Mouse (Mus musculus) megakaryocyte, embryonic 14.5 days (primary cell): Measurements from ENCODE around the gene Syt1.

Source experiments
- FLI1 ChIP-seq: IDR thresholded peaks from 2 replicates; pipeline ENCODE4 v1.6.1; 2012; ENCODE audit warnings: low read length, inconsistent platforms, mixed read lengths
- GATA1 ChIP-seq: IDR thresholded peaks from 3 replicates; pipeline ENCODE4 v1.6.1; 2012; ENCODE audit warnings: mixed read lengths, low read length, inconsistent platforms, borderline replicate concordance

- TF ChIP-seq FLI1 (no peak), GATA1 (no peak)
Measured at GRCm38 (mm10) chr10:108454691-108455117, 556.1 kb downstream of the Syt1 start.
